Mouse (Mus musculus): ENCODE data around the gene Trpv5.

DNA sequence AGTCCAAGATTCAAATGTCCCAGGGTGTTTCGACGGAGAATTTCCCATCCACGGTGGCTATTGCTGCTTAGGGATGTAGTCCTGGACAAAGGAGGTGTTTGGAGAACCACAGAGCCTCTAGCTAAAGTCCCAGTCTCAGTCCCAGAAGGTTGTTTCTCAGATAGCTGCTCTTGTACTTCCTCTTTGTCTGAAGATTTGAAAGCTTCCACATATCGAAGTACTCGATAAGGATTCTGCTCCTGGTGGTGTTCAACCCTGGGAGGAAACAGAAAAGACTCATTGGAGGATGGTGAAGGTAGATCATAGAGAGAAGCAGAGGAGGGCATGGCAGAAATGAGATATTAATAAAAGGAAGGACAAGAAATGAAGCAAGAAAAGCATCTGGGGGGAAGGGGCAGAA lies 27.4 kb downstream of the Trpv5 start:
- TF ChIP-seq POLR2A (IDR thresholded peaks at IDR 0.05; ENCODE audit: insufficient read length, low read depth) = no peak
- no peak for TF ChIP-seq MYOG (IDR thresholded peaks at IDR 0.05; ENCODE audit: control insufficient read depth in 1 of 3, insufficient read depth in 1 of 3, insufficient read length in 2 of 3, low read depth in 2 of 3)

All from myocyte (in vitro differentiated cells).